Mouse (Mus musculus) retina, adult 2 months (tissue): ENCODE results near the gene Gm45837.

ENCODE experiments used
- DNase-seq: peaks from one replicate; pipeline ENCODE4 v3.0.0-alpha.2; 2012; ENCODE audit warnings: low read depth, low spot score

The Gm45837 gene

GRCm38 (mm10) chr7:101410267-101410936 lies at the start of gene Gm45837:
Gene Gm45837 (plus strand): TSS chr7:101410886.
- no peak for DNase-seq

DNA sequence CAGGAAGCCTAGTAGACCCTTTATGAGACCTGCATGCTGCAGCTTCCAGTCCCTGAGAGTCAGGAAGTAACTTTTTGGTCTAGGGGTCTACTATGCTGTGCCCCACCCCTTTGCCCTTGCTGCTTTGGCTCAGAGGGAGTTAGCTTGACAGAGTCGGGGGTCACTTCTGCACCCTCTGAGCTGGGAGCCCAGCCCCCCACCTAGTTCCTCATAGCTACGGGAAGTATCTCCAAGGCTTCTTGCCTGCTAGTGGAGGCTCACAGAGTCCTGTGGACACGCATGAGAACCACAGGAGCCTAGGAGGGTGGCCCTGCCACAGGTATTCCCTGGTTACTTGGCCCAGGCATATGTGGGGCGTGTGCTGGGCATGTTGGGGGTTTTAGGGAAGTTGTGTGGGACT lies 49.7 kb upstream of the Gm45837 start:
- no peak for DNase-seq

DNA sequence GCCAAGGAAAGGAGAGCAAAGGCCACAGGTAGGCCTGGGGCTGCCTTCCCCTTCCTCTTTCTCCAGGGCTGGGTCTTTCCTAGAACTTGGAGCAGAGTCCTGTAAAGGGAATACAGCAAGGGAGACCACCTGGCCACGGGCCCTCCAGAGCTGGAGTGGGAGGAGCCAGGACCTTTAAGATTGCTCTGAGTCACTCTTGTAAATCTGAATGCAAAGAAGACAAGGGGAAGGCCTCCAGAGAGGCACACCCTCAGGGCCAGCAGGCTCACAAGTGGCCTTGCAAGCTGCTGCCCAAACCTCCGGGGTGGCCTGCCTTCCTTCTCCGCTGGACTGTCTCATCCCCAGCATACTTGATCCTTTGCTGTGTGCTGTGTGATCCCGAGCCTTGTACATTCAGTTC lies 48.9 kb upstream of the Gm45837 start:
- DNase-seq = no peak

- no peak for DNase-seq
Observed at GRCm38 (mm10) chr7:101362791-101363191, 47.9 kb upstream of the Gm45837 start.

DNA sequence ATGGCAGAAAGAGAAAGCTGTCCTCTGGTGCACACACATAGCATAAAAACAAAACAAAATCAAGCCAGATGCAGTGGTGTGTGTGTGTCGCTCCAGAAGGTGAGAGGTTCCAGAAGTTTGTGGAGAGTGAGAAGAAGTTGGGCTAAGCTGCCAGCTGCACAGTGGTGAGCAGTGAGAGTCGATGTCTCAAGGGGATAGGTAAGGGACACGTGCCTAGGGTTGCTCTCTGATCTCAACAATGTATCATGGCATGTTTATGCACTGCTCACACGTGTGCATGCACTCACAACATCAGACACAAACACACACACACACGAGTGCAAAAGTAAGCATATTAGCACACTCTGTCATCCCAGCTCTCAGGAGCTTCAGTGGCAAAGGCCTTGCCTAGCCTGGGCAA lies 46.8 kb upstream of the Gm45837 start:
- DNase-seq = no peak

DNA sequence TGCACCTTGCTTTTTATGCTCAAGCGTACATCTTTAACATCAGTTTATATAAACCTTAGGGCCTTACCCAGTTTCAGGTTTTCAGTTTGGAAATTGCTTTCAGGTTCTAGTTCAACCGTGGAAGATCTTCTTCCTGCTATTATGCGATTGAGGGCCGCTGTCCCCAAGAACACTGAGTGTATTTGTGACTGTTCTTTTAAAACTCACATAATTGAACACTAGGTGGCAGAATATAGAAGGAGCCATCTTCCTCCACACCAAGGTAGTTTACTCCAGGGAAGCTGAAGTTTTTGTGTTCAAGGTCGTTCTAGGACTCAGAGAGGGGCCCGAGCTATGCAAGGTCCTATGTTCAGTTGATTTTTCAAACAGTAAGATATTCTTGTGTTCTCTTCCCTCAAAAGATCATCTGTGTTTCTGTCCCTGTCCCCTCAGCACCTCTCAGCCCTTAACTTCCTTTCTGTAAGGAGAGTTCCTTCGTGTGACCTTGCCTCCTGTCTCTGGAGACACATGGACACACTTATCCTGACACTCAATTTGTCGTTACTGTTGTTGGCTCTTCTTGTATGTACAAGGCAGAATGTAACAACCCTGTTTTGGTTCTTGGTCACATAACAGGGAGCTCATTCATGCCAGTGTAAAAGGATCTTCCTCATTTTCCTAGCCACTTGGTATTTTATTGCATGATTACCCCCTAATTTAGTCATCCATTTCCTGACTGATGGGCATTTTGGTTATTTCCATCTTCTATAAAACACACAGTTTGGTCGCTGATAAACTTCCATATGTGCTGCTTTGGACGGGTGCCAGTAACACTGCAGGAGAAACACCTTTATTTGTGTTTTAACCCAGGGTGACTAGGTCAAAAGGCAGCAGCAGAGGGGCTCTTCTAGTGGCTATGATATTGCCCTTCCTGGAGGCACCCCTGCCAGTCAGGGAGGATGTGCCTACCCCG lies 42.5 kb upstream of the Gm45837 start:
- no peak for DNase-seq

- DNase-seq = no peak
Observed at GRCm38 (mm10) chr7:101369666-101370065, 41.0 kb upstream of the Gm45837 start.

DNA sequence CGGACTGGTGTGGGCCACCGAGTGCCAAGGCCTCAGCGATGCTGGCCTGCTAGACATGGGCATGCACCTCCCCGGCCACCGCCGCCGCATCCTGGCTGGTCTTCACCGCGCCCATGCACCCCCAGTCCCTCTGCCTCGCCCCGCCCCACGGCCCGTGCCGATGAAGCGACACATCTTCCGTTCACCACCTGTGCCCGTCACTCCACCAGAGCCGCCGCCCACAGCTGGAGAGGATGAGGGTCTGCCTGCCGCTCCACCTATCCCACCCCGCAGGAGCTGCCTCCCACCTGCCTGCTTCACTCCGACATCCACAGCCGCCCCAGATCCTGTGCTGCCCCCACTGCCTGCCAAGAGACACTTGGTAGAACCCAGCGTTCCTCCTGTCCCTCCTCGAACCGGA lies 37.6 kb upstream of the Gm45837 start:
- no peak for DNase-seq

GRCm38 (mm10) chr7:101374155-101374554 lies 36.5 kb upstream of the Gm45837 start:
- DNase-seq = peak; percentile 60

GRCm38 (mm10) chr7:101376701-101377340 lies 33.9 kb upstream of the Gm45837 start:
- DNase-seq = no peak

DNA sequence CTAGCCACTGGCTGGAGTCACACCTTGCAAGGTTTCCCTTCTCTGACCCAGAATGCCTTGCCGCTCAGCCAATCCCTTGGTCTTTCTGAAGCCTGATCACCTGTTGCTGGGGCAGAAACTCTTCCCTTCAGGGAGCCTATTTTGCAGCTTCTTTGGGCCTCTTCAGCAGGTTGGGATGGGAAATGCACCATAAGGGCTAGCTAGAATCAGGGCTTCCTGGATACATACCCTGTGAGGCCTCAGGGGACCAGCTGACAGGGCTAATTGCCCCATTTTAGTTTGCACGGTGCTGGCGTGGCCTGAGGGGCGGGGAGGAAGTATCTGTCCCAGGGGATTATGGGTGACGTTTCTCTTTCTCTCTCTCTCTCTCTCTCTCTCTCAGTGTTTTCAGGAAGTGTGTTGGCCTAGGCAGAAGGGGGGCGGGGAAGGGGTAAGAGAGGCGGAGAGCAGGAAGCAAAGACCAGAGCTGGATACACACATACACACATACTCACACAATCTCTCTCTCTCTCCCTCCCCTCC lies 32.9 kb upstream of the Gm45837 start:
- peak; percentile 59 for DNase-seq

DNA sequence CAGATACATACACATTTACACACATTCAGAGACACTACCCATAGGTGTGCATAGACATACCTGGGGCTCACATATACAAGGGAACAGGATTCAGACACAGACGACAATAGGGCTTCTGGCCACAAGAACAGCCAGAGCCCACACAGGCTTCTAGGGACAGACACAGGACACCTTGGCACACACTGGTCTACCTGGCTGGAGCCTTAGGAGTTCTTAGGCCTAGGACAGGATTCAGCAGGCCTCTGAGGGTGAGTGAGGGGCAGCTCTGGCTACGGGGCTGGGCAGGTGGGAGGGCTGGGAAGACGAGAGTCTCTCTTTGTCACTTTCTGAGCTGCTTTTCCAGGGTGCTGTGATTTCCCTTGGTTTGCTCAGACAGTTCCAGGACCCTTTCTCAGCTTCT lies 32.4 kb upstream of the Gm45837 start:
- DNase-seq = no peak

DNA sequence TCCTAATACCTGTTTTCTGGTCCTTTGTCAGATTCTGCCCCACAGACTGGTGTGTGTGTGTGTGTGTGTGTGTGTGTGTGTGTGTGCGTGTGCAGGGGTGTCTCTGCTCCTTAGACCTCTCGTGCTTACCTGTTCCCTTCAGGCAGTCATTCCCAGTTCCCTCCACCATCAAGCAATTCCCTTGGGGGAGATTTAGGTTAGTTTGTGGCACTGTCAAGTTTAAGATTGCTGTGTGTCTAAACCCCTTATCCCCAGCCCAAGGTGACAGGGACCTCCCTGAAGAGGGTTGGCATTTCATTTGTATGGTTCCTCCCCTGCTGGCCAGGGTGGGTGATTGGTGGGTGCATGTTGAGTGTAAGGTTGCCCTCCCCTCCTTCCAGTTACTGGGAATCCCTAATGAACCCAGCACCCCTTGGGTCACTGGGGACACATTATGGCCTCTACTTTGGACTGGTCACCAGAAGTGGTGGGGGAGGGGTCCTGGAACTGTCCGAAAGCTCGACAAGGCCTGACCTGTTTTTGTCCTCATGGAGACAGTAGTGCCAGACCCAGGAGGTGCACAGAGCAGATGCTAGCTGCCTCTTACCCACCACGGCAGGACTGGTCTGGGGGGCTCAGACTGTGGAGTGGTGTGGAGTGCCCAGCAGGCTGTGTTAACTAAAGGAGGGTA lies 31.8 kb upstream of the Gm45837 start:
- no peak for DNase-seq

GRCm38 (mm10) chr7:101379732-101380131 lies 31.0 kb upstream of the Gm45837 start:
- DNase-seq = no peak

DNA sequence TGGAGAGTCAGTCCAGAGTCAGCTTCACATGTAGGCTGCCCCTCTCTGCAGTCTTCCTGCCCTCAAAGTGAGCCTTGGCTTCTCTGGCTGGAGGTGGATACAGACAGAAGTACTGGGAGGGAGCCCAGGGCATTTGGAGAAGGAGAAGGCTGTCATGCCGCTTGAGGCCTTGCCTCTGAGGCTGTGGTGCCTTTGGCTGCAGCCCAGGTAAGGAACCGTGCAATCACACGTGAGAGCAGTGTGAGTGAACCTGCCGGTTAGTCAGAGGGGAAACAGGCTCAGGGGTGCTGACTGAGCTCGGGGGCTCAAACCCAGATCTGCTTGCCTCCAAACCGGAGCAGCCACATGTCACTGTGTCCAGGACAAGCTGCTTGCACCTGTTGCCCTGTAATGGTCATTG lies 29.2 kb upstream of the Gm45837 start:
- DNase-seq = no peak

DNA sequence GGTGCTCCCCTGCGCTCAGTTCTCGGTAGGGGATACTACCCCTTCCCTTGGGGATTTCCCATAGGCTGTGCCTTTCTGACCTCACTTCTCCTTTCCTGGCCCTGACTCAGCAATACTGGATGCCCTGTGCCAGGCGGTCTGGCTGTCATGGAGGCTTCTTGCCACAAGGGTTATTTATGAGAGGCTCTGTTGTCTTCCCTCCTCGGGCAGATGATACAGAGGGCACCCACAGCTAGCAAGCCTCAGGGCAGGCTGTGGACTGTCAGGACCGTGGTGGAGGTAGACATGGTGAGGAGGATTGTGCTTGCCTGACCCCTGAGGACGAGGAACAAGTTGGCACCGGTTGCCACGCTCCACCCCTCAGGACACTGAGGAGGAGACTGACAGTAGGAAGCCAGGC lies 28.3 kb upstream of the Gm45837 start:
- no peak for DNase-seq

DNA sequence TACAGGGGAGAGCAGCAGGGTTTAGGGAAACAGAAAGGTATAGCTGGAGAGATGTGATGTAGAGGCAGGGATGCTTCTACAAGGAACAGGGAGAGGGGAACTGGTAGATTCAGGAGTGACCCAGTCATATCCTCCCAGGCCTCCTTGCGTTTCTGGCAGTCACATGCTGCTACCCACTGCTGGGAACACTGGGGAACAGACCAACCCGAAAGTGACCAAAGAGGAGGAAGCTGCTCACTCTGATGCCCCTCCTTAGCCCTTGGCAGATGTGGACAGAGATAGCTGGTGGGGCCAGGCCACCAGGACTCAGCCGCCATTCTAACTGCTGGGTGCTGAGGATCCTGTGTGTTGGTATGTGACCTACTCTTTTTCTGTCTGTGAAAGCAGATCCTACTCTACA lies 26.9 kb upstream of the Gm45837 start:
- no peak for DNase-seq

GRCm38 (mm10) chr7:101384931-101385330 lies 25.8 kb upstream of the Gm45837 start:
- no peak for DNase-seq

GRCm38 (mm10) chr7:101385331-101385733 lies 25.4 kb upstream of the Gm45837 start:
- DNase-seq = no peak

GRCm38 (mm10) chr7:101385866-101386452 lies 24.7 kb upstream of the Gm45837 start:
- DNase-seq = no peak

DNA sequence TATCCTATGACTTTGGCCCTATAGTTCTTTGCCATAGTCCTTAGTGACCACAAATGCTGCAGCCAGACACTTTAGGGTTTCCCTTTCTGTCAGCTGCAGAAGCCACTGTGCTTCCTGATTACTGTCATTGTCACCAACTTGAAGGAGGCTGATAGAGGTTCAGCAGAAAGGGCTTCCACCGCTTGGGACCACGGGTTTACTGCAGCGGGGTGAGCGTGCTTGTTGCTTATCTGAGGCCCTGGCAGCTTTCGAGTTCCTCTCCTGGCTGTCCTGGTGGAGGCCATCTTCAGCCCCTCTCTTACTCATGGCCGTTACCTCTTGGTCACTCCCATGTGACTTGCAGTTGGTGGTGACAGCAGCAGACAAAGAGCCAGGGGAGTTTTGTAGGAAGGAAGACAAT lies 21.4 kb upstream of the Gm45837 start:
- no peak for DNase-seq
